Mouse (Mus musculus): ENCODE data around the gene Sgo2a.
"Not testable (repeated sequence)": the region's sequence is repeated elsewhere in the genome, so short reads cannot be mapped to it uniquely, and the experiment has no call there.

The Sgo2a gene

GRCm38 (mm10) chr1:58031160-58031769 lies 35.5 kb downstream of the Sgo2a start:
- DNase-seq = peak; percentile 35

DNA sequence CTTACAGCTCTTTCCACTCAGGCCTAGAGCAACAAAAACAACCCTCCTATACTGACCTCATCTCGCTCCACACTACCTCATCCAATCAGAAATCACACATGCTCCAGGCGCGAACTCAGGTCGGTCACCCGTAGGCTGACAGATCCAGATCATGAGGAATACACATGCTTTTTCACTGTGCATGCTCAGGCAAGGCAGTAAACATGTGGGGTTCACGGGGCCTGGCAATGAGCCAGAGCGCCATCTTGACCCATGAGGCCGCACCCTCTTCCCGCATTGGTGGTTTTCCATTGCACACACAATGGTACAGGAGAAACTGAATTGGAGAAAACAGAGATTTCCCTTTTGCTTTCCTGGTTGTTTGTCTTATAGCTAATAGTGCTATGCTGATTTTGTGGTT lies 41.5 kb downstream of the Sgo2a start:
- not testable (repeated sequence) for DNase-seq

GRCm38 (mm10) chr1:58045076-58045475 lies 49.3 kb downstream of the Sgo2a start:
- peak; percentile 37 for DNase-seq

GRCm38 (mm10) chr1:58045546-58045945 lies 49.8 kb downstream of the Sgo2a start:
- DNase-seq = peak; percentile 89

GRCm38 (mm10) chr1:58046721-58047290 lies 51.0 kb downstream of the Sgo2a start:
- no peak for DNase-seq

DNA sequence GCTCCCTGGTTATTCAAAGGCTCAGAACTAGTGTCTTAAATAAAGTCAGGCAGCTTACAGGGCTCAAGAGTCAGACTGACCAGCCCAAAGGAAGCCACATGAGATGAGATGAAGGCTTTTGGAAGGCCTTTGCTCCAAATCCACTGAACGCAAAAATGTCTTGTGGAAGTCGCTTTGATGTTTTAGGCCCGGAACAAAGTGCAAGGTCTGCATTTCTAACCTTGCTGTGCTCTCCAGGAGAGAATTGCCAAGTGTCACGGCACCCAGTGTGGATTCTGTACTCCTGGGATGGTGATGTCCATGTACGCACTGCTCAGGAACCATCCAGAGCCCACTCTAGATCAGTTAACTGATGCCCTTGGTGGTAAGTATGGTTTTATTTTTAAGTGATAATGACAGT lies 53.4 kb downstream of the Sgo2a start:
- DNase-seq = no peak

DNA sequence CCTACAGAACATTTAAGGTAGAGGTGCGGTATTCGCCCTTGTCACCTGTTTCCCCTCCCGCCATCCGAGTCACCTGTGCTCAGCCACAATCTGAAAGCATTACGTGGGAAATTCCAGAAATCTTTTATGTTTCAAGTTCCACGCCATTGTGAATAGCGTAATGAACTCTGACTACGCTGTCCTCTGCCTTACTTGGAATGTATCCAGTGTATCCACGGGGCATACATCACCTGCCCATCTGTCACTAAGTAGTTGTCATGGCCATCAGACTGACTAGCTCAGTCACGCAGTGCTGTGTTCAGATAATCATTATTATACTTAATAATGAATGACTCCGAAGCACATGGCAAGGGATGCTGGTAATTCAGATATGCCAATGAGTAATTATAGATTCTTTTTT lies 59.8 kb downstream of the Sgo2a start:
- no peak for DNase-seq

- DNase-seq = no peak
These were observed 60.5 kb downstream of the Sgo2a start for GRCm38 (mm10) chr1:58056074-58056807.

DNA sequence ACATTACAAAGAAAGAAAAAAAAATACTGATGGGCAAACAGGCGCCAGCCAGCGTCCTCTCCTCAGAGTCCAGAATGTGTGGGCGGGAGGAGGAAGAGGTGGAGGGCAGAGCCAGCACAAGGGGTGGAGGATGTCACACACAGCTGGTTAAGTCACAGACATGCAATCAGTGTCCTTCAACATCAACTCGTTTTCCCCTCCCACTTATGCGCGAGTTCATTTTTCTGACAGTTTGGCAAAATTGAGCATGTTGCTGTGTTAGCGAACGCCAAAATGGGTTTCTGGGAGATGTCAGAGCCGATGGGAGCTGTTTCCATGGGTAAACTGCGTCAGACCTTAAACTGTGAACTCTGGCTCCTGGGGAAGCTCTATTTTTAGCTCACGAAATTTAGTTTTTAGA lies 61.2 kb downstream of the Sgo2a start:
- DNase-seq = no peak

DNA sequence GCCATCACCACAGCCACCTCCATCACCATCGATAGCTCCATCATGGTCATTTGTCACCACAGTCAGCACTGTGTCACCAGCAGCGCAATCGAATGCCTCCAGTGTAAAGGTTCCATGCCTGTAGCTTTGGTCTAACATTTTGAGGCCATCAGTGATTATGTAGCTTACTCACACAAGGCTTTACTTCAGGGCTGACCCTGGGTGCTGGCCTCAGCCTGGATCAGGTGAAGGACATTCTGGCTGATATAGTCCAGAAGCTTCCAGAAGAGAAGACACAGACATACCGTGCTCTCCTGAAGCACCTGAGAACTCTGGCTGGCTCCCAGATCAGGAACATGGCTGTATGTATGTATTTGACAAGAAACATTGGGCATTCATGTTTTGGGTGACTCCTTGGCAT lies 63.1 kb downstream of the Sgo2a start:
- DNase-seq = no peak

DNA sequence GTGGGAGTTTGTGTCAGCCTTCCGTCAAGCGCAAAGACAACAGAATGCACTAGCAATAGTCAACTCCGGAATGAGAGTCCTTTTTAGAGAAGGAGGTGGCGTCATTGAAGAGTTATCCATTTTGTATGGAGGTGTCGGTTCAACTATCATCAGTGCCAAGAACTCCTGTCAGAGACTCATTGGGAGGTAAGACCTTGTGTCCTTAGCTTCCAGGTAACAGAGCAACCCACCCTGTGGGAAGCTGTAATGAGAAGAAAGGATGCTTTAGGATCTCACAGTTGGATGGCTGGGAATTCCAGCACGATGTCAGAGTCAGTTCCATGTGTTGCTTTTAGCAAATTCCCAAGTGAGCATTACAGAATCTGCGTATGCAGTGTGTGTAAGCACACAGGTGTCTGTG lies 66.4 kb downstream of the Sgo2a start:
- DNase-seq = no peak

- DNase-seq = no peak
These were observed 69.4 kb downstream of the Sgo2a start for GRCm38 (mm10) chr1:58065151-58065550.

DNA sequence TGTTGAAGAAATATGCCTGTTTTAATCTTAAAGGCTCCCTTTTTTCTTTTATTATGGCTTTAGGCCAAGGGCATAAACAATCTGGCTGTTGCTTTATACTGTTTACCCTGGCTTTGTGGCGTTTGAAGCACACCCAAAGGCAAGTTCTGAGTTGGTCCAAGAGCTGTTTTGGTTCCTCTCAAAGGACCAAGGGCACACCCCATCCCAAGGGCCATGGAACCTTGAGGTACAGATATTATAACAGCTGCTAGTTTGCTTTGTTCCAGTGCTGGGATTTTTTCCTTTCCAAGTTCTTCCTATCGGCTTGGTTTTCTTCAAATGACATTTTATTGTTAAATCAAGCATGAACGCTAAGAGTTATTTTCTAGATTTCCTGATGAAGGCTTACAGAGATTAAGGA lies 69.8 kb downstream of the Sgo2a start:
- DNase-seq = no peak

- DNase-seq = no peak
These were observed 73.4 kb downstream of the Sgo2a start for GRCm38 (mm10) chr1:58069181-58069580.

DNA sequence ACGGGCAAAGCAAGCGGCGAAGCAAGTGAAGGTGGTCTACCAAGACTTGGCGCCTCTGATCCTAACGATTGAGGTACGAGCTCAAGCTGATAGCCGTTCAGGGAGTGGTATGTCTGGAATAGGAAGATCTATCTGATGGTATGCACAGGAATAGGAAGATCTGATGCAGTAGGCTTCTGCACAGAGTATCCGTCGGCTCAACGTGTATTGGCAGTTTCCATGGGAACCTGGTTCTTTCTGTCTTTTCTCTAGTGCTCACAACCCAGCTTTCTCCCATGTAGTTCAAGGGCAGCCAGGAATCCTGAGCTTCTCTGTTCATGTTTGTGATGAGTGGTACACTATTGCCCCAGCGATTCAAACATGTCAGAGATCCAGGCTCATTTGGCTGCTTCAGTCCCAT lies 74.3 kb downstream of the Sgo2a start:
- no peak for DNase-seq

- no peak for DNase-seq
These were observed 75.2 kb downstream of the Sgo2a start for GRCm38 (mm10) chr1:58071006-58071405.

GRCm38 (mm10) chr1:58071509-58071908 lies 75.7 kb downstream of the Sgo2a start:
- DNase-seq = no peak

DNA sequence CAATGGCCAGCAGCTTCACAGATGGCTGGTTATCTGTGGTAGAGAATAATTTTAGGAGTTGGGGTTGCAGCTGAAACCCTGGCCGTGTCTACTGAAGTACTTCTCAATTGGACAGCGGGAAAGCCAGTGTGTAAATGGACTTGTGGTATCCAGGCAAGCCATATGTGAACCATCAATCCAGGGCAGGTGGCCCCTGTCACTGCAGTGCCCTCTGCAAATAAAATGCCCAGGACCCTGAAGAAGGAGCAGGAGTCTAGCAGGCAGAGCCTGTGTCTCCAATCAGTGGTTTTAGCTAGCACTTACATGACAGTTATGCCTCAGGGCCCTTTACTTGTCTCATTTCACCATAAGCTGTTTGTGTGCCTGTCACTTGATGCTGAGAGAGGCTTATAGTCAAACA lies 76.6 kb downstream of the Sgo2a start:
- DNase-seq = no peak

- DNase-seq = no peak
These were observed 77.4 kb downstream of the Sgo2a start for GRCm38 (mm10) chr1:58072991-58073730.

DNA sequence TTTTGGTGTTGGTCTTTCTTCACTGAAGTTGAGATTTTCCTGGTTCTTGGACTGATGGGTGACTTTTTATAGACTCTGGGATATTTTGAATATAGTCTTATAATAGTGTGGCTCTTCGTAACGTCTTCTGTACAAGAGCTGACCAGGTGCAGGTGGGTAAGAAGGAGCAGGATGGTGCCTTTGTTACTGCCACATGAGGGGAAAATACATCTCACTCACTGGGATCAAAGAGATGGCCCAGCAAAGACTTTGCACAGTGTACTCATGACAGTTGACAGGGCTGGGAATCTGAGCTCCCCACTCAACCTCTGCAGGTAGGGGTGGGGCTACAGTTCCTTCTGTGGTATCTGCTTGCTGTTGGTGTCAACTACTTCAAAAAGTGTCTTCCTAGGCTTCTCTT lies 78.5 kb downstream of the Sgo2a start:
- DNase-seq = no peak
